Mouse (Mus musculus): Measurements from ENCODE around the gene Olfr1364. TPM values are rescaled to one million over a fixed set of nuclear protein-coding genes. Genes with fewer than 3 reads are reported as not detected.
A peak's percentile ranks its signal among the peaks of the same experiment; 100 is the strongest.

The Olfr1364 gene
- not detected for total RNA-seq (2021)
- long read RNA-seq, experiment 1 = 0 reads
- long read RNA-seq, experiment 2 = 0 reads

- Histone ChIP-seq H3K27ac (no peak within 1 kb of the TSS), H3K4me3 (no peak within 1 kb of the TSS)
- no peak for TF ChIP-seq CTCF (conservative IDR thresholded peaks at IDR 0.05)
- DNase-seq (ENCODE audit: low spot score in 2 of 2) = no peak
Observed at GRCm38 (mm10) chr13:21581659-21582058, at the start of gene Olfr1364. Gene Olfr1364, minus strand, starts transcription at chr13:21581759.

GRCm38 (mm10) chr13:21613922-21614321, 32.4 kb upstream of the Olfr1364 start, which contains the start of gene Olfr1362:
Gene Olfr1362, minus strand, starts transcription at chr13:21614022.
- H3K4me3 ChIP-seq = no peak within 1 kb of the TSS
- no peak within 1 kb of the TSS for H3K27ac ChIP-seq
- no peak for DNase-seq (ENCODE audit: low spot score in 2 of 2)
- no peak for TF ChIP-seq CTCF (conservative IDR thresholded peaks at IDR 0.05)

GRCm38 (mm10) chr13:21591618-21592017, 10.1 kb upstream of the Olfr1364 start:
- DNase-seq (ENCODE audit: low spot score in 2 of 2) = no peak

GRCm38 (mm10) chr13:21559793-21560192, 21.8 kb downstream of the Olfr1364 start, which contains the start of gene Olfr1535:
Gene Olfr1535, minus strand, starts transcription at chr13:21559893.
- H3K4me3 ChIP-seq = no peak within 1 kb of the TSS
- no peak for DNase-seq (ENCODE audit: low spot score in 2 of 2)
- H3K27ac ChIP-seq = no peak within 1 kb of the TSS
- TF ChIP-seq CTCF (conservative IDR thresholded peaks at IDR 0.05) = no peak

More at GRCm38 (mm10) chr13:21591618-21592017, 10.1 kb upstream of the Olfr1364 start:
- TF ChIP-seq CTCF (conservative IDR thresholded peaks at IDR 0.05) = no peak
- no peak overlapping the region for H3K4me3 ChIP-seq
- no peak overlapping the region for H3K27ac ChIP-seq

- no peak for DNase-seq (ENCODE audit: low spot score in 2 of 2)
- TF ChIP-seq CTCF (conservative IDR thresholded peaks at IDR 0.05) = no peak
- H3K27ac ChIP-seq = no peak overlapping the region
- no peak overlapping the region for H3K4me3 ChIP-seq
Observed at GRCm38 (mm10) chr13:21550416-21551110, 31.0 kb downstream of the Olfr1364 start.

GRCm38 (mm10) chr13:21549487-21549886, 32.1 kb downstream of the Olfr1364 start:
- no peak overlapping the region for H3K4me3 ChIP-seq
- DNase-seq (ENCODE audit: low spot score in 2 of 2) = no peak
- no peak overlapping the region for H3K27ac ChIP-seq
- no peak for TF ChIP-seq CTCF (conservative IDR thresholded peaks at IDR 0.05)

- Histone ChIP-seq H3K4me3 (no peak within 1 kb of the TSS), H3K27ac (no peak within 1 kb of the TSS)
- DNase-seq (ENCODE audit: low spot score in 2 of 2) = no peak
- no peak for TF ChIP-seq CTCF (conservative IDR thresholded peaks at IDR 0.05)
Observed at GRCm38 (mm10) chr13:21542708-21543107, 38.9 kb downstream of the Olfr1364 start, which contains the start of gene Olfr1366. Gene Olfr1366, minus strand, starts transcription at chr13:21542808.

GRCm38 (mm10) chr13:21530781-21531201, 50.8 kb downstream of the Olfr1364 start, which contains the start of gene Zkscan8:
Gene Zkscan8, minus strand, starts transcription at chr13:21531120.
- Histone ChIP-seq H3K4me3 (peak within 1 kb of the TSS; percentile 95), H3K27ac (peak within 1 kb of the TSS; percentile 94)
- TF ChIP-seq CTCF (conservative IDR thresholded peaks at IDR 0.05) = no peak
- DNase-seq (ENCODE audit: low spot score in 2 of 2) = peak; percentile 81 to 82

GRCm38 (mm10) chr13:21530136-21530535, 51.4 kb downstream of the Olfr1364 start:
- H3K27ac ChIP-seq = no peak overlapping the region
- no peak for DNase-seq (ENCODE audit: low spot score in 2 of 2)
- no peak for TF ChIP-seq CTCF (conservative IDR thresholded peaks at IDR 0.05)
- H3K4me3 ChIP-seq = peak overlapping the region; percentile 95

Other genes starting within 250 kb of the Olfr1364 start
- gene Olfr1367, start 234.8 kb downstream of the Olfr1364 start, total RNA-seq (2021) = not detected
- gene Zscan12, start 218.9 kb downstream of the Olfr1364 start, total RNA-seq (2021) = 1 to 10 TPM; 9.4 to 10.0 TPM
- 10 to 100 TPM; 36.0 to 43.5 TPM for gene Zkscan3, start 179.0 kb downstream of the Olfr1364 start, total RNA-seq (2021)
- gene Pgbd1, start 140.7 kb downstream of the Olfr1364 start, total RNA-seq (2021) = 1 to 10 TPM; 1.1 to 1.6 TPM
- 10 to 100 TPM; 55.4 to 55.9 TPM for gene Zscan26, start 128.0 kb downstream of the Olfr1364 start, total RNA-seq (2021)
- gene Nkapl, start 113.2 kb downstream of the Olfr1364 start, total RNA-seq (2021) = under 1 TPM; 0.56 to 0.92 TPM
- 1 to 10 TPM; 6.5 TPM for gene Zkscan4, start 102.9 kb downstream of the Olfr1364 start, total RNA-seq (2021)
- gene Gm10065, start 102.3 kb downstream of the Olfr1364 start, total RNA-seq (2021) = not detected
- gene AK157302, start 86.5 kb downstream of the Olfr1364 start, total RNA-seq (2021) = 10 to 100 TPM; 19.4 to 21.2 TPM
- 10 to 100 TPM; 59.2 to 60.9 TPM for gene Gm11273, start 80.3 kb downstream of the Olfr1364 start, total RNA-seq (2021)
- gene Zkscan8, start 50.6 kb downstream of the Olfr1364 start, total RNA-seq (2021) = 10 to 100 TPM; 20.2 to 23.4 TPM
- gene Olfr1366, start 39.0 kb downstream of the Olfr1364 start, total RNA-seq (2021) = not detected
- gene Olfr1535, start 21.9 kb downstream of the Olfr1364 start, total RNA-seq (2021) = not detected
- not detected for gene Olfr1362, start 32.3 kb upstream of the Olfr1364 start, total RNA-seq (2021)
- not detected for gene Olfr11, start 60.8 kb upstream of the Olfr1364 start, total RNA-seq (2021)
- not detected for gene Olfr1361, start 81.6 kb upstream of the Olfr1364 start, total RNA-seq (2021)
- gene Olfr1360, start 95.6 kb upstream of the Olfr1364 start, total RNA-seq (2021) = not detected
- not detected for gene Olfr1359, start 116.4 kb upstream of the Olfr1364 start, total RNA-seq (2021)
- 10 to 100 TPM; 25.0 to 36.7 TPM for gene Hist1h2bl, start 134.4 kb upstream of the Olfr1364 start, total RNA-seq (2021)
- gene Hist1h2ai, start 134.7 kb upstream of the Olfr1364 start, total RNA-seq (2021) = 10 to 100 TPM; 27.6 to 54.9 TPM
- gene Hist1h3h, start 135.9 kb upstream of the Olfr1364 start, total RNA-seq (2021) = 10 to 100 TPM; 51.3 to 58.2 TPM
- 1 to 10 TPM; 4.2 to 8.2 TPM for gene Hist1h2bm, start 140.3 kb upstream of the Olfr1364 start, total RNA-seq (2021)
- 10 to 100 TPM; 16.7 to 19.3 TPM for gene Hist1h4j, start 153.3 kb upstream of the Olfr1364 start, total RNA-seq (2021)
- 100 to 1,000 TPM; 269 to 298 TPM for gene Hist1h4k, start 168.7 kb upstream of the Olfr1364 start, total RNA-seq (2021)
- 10 to 100 TPM; 15.1 TPM for gene Hist1h2ak, start 172.1 kb upstream of the Olfr1364 start, total RNA-seq (2021)
- gene Hist1h2bn, start 172.4 kb upstream of the Olfr1364 start, total RNA-seq (2021) = 1 to 10 TPM; 8.3 to 9.4 TPM
- gene Hist1h1b, start 198.9 kb upstream of the Olfr1364 start, total RNA-seq (2021) = 1 to 10 TPM; 6.3 to 8.1 TPM
- gene Hist1h3i, start 201.6 kb upstream of the Olfr1364 start, total RNA-seq (2021) = 10 to 100 TPM; 61.0 to 71.7 TPM
- 1 to 10 TPM in 1 of 2 experiments, not detected in 1; 2.8 TPM for gene Hist1h2an, start 205.5 kb upstream of the Olfr1364 start, total RNA-seq (2021)
- gene Hist1h2bp, start 205.7 kb upstream of the Olfr1364 start, total RNA-seq (2021) = 1 to 10 TPM; 6.8 to 8.1 TPM
- gene Hist1h2bq, start 228.4 kb upstream of the Olfr1364 start, total RNA-seq (2021) = 10 to 100 TPM; 39.6 to 42.1 TPM
- gene Hist1h2ao, start 228.7 kb upstream of the Olfr1364 start, total RNA-seq (2021) = 10 to 100 TPM; 30.7 to 36.0 TPM
- 100 to 1,000 TPM; 247 to 254 TPM for gene Hist1h4m, start 230.0 kb upstream of the Olfr1364 start, total RNA-seq (2021)